Mouse (Mus musculus) gastrocnemius, postnatal 14 days (tissue): ENCODE measurements around the gene Adal. TPM values are rescaled to one million over a fixed set of nuclear protein-coding genes. Genes with fewer than 3 reads are reported as not detected.

ENCODE experiments used
- DNase-seq: peaks from one replicate; pipeline ENCODE4 v3.0.0; 2021; ENCODE audit warnings: mixed read lengths
- intact Hi-C: fragments of 180-260 bp; cut with DNase I; formaldehyde crosslinking; loops from one replicate; pipeline ENCODE4 v1.15.1; 2025; ENCODE audit warnings: low total_unique reads
- total RNA-seq, 2 experiments: library from RNA; stranded (reverse); gene quantifications; 2 replicates each; pipeline ENCODE4 v1.2.3; 2021

The Adal gene
- total RNA-seq, 2 experiments from 2014 or later, result 12.7 to 13.5 TPM

DNA sequence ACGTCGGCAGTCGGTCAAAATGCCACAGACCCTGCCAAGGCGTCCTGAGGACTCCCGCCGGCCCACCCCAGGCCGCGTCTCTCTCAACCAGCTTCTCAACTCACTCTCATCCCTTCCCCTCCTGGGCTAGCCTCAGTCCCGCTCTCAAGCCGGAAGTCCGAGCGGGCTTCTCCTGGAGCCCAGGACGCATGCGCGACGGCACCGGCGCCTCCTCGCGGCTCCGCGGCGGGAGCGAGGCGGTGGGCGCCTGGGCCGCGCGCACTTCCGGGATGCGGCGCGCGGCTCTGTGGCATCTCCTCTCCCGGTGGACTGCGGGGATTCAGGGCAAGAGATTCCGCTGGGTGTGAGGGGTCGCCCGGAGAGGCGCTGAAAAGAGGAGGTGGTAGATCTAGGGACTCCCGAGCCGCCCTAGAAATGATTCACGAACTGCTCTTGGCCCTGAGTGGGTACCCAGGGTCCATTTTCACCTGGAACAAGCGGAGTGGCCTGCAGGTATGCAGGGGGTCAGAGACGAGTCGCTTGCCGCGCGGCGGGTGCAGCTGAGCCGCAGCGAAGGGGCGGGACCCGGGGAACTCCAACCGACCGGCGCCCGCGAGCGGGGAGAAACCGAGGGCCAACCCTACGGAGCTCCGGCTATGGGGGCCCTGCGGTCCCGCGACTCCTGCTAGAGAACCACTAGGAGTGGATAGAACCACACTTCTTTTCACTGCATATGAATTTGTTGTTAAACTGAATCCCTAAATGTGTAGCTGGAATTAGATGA, 30.9 kb downstream of the Adal start, which contains the start of gene Zscan29:
Zscan29 (minus strand) TSS at position 146 of the 763 bp plus-strand sequence.
- intact Hi-C loops, result no loop called here
- peak; percentile 92 for DNase-seq

DNA sequence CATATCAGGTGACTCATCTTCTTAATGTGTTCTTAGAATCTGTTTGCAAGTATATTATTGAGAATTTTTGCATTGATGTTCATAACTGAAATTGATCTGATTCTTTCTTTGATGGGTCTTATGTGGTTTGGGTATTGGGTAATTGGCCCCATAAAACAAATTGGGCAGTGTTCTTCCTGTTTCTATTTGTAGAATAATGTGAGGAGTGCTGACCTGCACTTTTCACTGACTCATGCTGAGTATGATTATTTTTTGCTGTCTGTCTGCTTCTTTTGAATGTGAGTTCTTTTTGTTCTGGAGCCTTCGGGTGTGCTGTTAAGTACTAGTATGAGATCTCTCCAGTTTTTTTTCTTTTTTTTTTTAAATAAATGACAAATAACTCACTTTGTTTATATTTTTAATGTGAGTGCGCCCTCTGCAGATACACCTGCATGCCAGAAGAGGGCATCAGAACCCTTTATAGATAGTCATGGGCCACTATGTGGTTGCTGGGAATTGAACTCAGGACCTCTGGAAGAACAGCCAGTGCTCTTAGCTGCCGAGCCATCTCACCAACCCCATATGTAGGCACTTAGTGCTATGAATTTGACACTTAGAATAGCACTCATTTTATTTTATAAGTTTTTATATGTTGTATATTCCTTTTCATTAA, 38.7 kb downstream of the Adal start:
- intact Hi-C loops, result no loop called here
- no peak for DNase-seq

DNA sequence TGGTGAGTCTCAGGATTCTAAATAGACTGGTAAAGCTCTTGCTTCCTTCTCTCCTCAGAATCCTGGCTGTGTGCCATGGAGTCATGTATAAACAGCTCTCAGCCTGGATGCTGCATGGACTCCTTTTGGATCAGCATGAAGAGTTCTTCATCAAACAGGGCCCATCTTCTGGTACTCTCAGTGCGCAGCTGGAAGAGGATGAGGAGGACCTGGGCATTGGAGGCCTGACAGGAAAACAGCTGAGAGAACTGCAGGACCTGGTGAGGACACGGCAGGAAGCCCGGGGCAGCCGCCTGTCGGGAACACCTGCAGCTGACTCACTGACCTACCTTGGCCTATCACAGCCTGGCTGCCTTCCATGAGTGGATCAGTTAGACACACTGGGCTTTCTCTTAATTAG, 43.2 kb downstream of the Adal start:
- intact Hi-C loops, result no loop called here
- DNase-seq, result no peak

DNA sequence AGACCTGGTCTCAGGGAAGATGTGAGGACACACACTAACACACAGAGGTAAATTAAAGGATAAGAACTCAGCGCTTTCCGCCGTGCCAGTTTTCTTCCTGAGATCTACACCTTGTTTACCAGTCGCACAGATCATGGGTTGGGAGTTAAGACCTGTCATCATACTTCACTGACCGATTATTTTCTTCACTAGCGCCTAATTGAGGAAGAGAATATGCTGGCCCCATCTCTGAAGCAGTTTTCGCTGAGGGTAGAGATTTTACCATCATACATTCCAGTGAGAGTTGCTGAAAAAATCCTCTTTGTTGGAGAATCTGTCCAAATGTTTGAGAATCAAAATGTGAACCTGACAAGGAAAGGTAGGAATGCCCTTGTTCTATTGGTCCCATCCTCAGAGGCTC, 43.9 kb downstream of the Adal start:
- no peak for DNase-seq
- intact Hi-C loops, result no loop called here

DNA sequence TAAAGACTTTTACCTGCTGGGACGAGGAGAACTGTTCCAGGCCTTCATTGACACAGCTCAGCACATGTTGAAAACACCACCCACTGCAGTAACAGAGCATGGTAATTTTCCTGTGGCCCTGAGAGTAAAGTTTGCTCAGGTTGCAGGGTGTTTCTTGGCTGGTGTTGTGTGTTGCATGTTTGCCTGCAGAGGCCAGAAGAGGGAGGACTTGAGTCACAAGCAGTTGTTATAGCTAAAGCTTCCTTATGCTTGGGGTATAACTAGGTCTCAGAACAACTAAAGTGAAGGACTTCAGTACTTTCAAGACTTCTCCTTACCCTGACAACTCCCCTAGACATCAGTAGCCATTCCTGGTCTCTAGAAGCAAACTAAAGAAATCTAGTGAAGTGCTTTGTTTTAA, 48.3 kb downstream of the Adal start:
- no peak for DNase-seq
- intact Hi-C loops, result no loop called here

DNA sequence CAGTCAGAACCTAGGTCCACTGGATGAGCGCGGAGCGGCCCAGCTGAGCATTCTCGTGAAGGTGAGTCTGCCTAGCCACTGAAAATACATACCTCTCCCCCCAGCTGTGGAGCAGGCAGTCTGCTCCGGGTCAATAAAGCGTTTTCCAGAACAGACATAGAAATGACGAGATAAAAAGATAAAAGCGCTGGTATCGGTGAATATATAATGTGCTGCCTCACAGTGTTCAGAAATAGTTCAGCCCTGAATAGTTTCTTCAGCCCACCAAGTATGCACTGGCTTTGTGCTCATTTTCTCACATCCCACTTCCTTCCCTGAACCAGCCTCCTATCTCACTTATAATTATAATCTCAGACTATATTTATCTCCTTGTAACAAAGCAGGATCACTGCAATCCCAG, 55.2 kb downstream of the Adal start:
- DNase-seq, result no peak
- intact Hi-C loops, result no loop called here

DNA sequence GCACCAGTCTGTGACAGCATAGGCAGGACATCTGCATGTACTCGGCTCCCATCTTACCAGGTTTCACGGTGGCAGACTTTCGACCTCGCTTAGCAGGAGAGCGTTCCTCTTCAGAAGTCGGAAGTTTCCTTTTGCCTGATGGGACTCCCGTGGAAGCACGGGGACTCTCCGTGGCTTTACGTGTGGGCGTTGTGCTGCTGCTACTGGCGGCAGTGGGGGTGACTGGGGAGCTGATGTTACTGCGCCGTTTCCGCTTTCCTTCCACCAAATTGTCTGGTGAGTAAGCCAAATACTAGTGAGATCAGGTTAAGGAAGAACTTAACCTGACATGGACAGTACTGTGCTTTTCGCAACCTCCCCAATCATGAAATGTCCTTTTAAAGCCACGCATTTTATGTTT, 64.0 kb downstream of the Adal start:
- DNase-seq, result no peak
- intact Hi-C loops, result no loop called here

Other genes starting within 250 kb of the Adal start
- 10 to 100 TPM; 18.5 to 20.0 TPM for gene Ubr1, start 169.7 kb upstream of the Adal start, total RNA-seq
- 1 to 10 TPM; 2.2 to 3.0 TPM for gene Tmem62, start 163.4 kb upstream of the Adal start, total RNA-seq
- 10 to 100 TPM; 15.0 to 16.5 TPM for gene Ccndbp1, start 132.0 kb upstream of the Adal start, total RNA-seq
- gene Epb42, start 103.4 kb upstream of the Adal start, total RNA-seq, result not detected
- not detected for gene Tgm5, start 54.6 kb upstream of the Adal start, total RNA-seq
- gene Tgm7, start 30.6 kb upstream of the Adal start, total RNA-seq, result not detected
- gene Lcmt2, start 225 bp downstream of the Adal start, total RNA-seq, result 1 to 10 TPM; 4.6 to 4.7 TPM
- gene Tubgcp4, start 30.2 kb downstream of the Adal start, total RNA-seq, result 1 to 10 TPM; 7.9 to 8.9 TPM
- gene Zscan29, start 30.7 kb downstream of the Adal start, total RNA-seq, result 1 to 10 TPM; 4.5 to 5.1 TPM
- gene Trp53bp1, start 131.0 kb downstream of the Adal start, total RNA-seq, result 10 to 100 TPM; 12.1 to 17.3 TPM
- gene Map1a, start 149.2 kb downstream of the Adal start, total RNA-seq, result 1 to 10 TPM; 7.5 to 9.3 TPM
- 10 to 100 TPM; 30.8 to 34.8 TPM for gene Ppip5k1, start 215.0 kb downstream of the Adal start, total RNA-seq
- gene Ckmt1, start 217.3 kb downstream of the Adal start, total RNA-seq, result under 1 TPM in 1 of 2 experiments, not detected in 1; 0.44 TPM
- gene Strc, start 246.7 kb downstream of the Adal start, total RNA-seq, result not detected